Mouse (Mus musculus): Measurements from ENCODE around the gene Trabd. TPM values are rescaled to one million over a fixed set of nuclear protein-coding genes. Genes with fewer than 3 reads are reported as not detected.

The Trabd gene
- polyA plus RNA-seq (2021): 44.7 TPM

- ChIA-PET POLR2A (interaction anchor here (0.6 to 2.2 kb wide), 6 partner anchors 10 to 198 kb away, joined by 3 to 13 read pairs (median 3); partner anchors contain the start of gene Selenoo), CTCF (no interaction called here)
- no peaks in the 10 kb centered on the region for H3K27me3 ChIP-seq
- TF ChIP-seq CTCF (IDR thresholded peaks at IDR 0.05): no peak
- in situ Hi-C loops (cut with MboI; ENCODE audit: low pct_unique_long_range_greater_than_20kb): no loop called here
- no peak for DNase-seq (ENCODE audit: low read depth, low spot score)
- no peak for ATAC-seq
Measured at GRCm38 (mm10) chr15:89074613-89075477, at the start of gene Trabd. Gene Trabd, plus strand, starts transcription at chr15:89075124.

GRCm38 (mm10) chr15:89044381-89044780 is 30.5 kb upstream of the Trabd start:
- DNase-seq (ENCODE audit: low read depth, low spot score): no peak
- H3K27me3 ChIP-seq: peaks cover 10% of the 10 kb centered on the region
- CTCF ChIA-PET: no interaction called here
- ATAC-seq: no peak
- POLR2A ChIA-PET: no interaction called here
- in situ Hi-C loops (cut with MboI; ENCODE audit: low pct_unique_long_range_greater_than_20kb): no loop called here
- no peak for TF ChIP-seq CTCF (IDR thresholded peaks at IDR 0.05)

GRCm38 (mm10) chr15:89046356-89046755 is 28.6 kb upstream of the Trabd start:
- no peak for ATAC-seq

GRCm38 (mm10) chr15:89054666-89055065 is 20.3 kb upstream of the Trabd start:
- no peak for DNase-seq (ENCODE audit: low read depth, low spot score)
- TF ChIP-seq CTCF (IDR thresholded peaks at IDR 0.05): no peak
- H3K27me3 ChIP-seq: peaks cover 70% of the 10 kb centered on the region
- CTCF ChIA-PET: no interaction called here
- in situ Hi-C loops (cut with MboI; ENCODE audit: low pct_unique_long_range_greater_than_20kb): loop anchor here (5.0 kb wide), 1 partner anchor 42 kb away; no protein-coding TSS in a partner anchor
- no peak for ATAC-seq
- POLR2A ChIA-PET: interaction anchor here (0.7 kb wide), 1 partner anchor 217 kb away, joined by 3 read pairs; no protein-coding TSS in a partner anchor

More at GRCm38 (mm10) chr15:89046356-89046755, 28.6 kb upstream of the Trabd start:
- DNase-seq (ENCODE audit: low read depth, low spot score): no peak
- ChIA-PET POLR2A (no interaction called here), CTCF (no interaction called here)
- H3K27me3 ChIP-seq: peaks cover 24% of the 10 kb centered on the region
- in situ Hi-C loops (cut with MboI; ENCODE audit: low pct_unique_long_range_greater_than_20kb): no loop called here
- no peak for TF ChIP-seq CTCF (IDR thresholded peaks at IDR 0.05)

- ChIA-PET CTCF (interaction anchor here (1.0 kb wide), 1 partner anchor 35 kb away, joined by 3 read pairs; no protein-coding TSS in a partner anchor), POLR2A (no interaction called here)
- peaks cover 59% of the 10 kb centered on the region for H3K27me3 ChIP-seq
- TF ChIP-seq CTCF (IDR thresholded peaks at IDR 0.05): no peak
- in situ Hi-C loops (cut with MboI; ENCODE audit: low pct_unique_long_range_greater_than_20kb): no loop called here
- no peak for ATAC-seq
- DNase-seq (ENCODE audit: low read depth, low spot score): no peak
Measured at GRCm38 (mm10) chr15:89058736-89059135, 16.2 kb upstream of the Trabd start.

GRCm38 (mm10) chr15:89059161-89059931 is 15.6 kb upstream of the Trabd start, which contains the start of gene Panx2:
Gene Panx2, plus strand, starts transcription at chr15:89059734.
- ChIA-PET POLR2A (no interaction called here), CTCF (interaction anchor here (1.0 kb wide), 1 partner anchor 35 kb away, joined by 3 read pairs; no protein-coding TSS in a partner anchor)
- peaks cover 59% of the 10 kb centered on the region for H3K27me3 ChIP-seq
- no peak for DNase-seq (ENCODE audit: low read depth, low spot score)
- in situ Hi-C loops (cut with MboI; ENCODE audit: low pct_unique_long_range_greater_than_20kb): no loop called here
- no peak for ATAC-seq
- TF ChIP-seq CTCF (IDR thresholded peaks at IDR 0.05): no peak

- ATAC-seq (no peak), DNase-seq (ENCODE audit: low read depth, low spot score) (no peak)
- no peak for TF ChIP-seq CTCF (IDR thresholded peaks at IDR 0.05)
- ChIA-PET POLR2A (no interaction called here), CTCF (no interaction called here)
- peaks cover 67% of the 10 kb centered on the region for H3K27me3 ChIP-seq
- in situ Hi-C loops (cut with MboI; ENCODE audit: low pct_unique_long_range_greater_than_20kb): loop anchor here (10.0 kb wide), 1 partner anchor 235 kb away; no protein-coding TSS in a partner anchor
Measured at GRCm38 (mm10) chr15:89060032-89060681, 14.8 kb upstream of the Trabd start.

- ChIA-PET CTCF (no interaction called here), POLR2A (no interaction called here)
- no peak for TF ChIP-seq CTCF (IDR thresholded peaks at IDR 0.05)
- ATAC-seq (no peak), DNase-seq (ENCODE audit: low read depth, low spot score) (no peak)
- in situ Hi-C loops (cut with MboI; ENCODE audit: low pct_unique_long_range_greater_than_20kb): loop anchor here (10.0 kb wide), 1 partner anchor 236 kb away; no protein-coding TSS in a partner anchor
- H3K27me3 ChIP-seq: peaks cover 65% of the 10 kb centered on the region
Measured at GRCm38 (mm10) chr15:89060811-89061460, 14.0 kb upstream of the Trabd start.

GRCm38 (mm10) chr15:89061761-89062517 is 13.0 kb upstream of the Trabd start:
- CTCF ChIA-PET: no interaction called here
- POLR2A ChIA-PET: no interaction called here
- in situ Hi-C loops (cut with MboI; ENCODE audit: low pct_unique_long_range_greater_than_20kb): loop anchor here (10.0 kb wide), 1 partner anchor 237 kb away; no protein-coding TSS in a partner anchor
- no peak for ATAC-seq
- H3K27me3 ChIP-seq: peaks cover 58% of the 10 kb centered on the region
- no peak for TF ChIP-seq CTCF (IDR thresholded peaks at IDR 0.05)
- no peak for DNase-seq (ENCODE audit: low read depth, low spot score)
